Mouse (Mus musculus) CD4-positive naive resting alpha-beta T cell, adult 76 days (primary cell): ENCODE data around the gene Kdm5c. TPM values are rescaled to one million over a fixed set of nuclear protein-coding genes. Genes with fewer than 3 reads are reported as not detected.

Experiments used
- total RNA-seq: library from RNA; stranded (reverse); gene quantifications from one replicate; pipeline ENCODE4 v1.2.4, GENCODE M21; 2023

Gene Kdm5c
- total RNA-seq = 97.7 TPM

DNA sequence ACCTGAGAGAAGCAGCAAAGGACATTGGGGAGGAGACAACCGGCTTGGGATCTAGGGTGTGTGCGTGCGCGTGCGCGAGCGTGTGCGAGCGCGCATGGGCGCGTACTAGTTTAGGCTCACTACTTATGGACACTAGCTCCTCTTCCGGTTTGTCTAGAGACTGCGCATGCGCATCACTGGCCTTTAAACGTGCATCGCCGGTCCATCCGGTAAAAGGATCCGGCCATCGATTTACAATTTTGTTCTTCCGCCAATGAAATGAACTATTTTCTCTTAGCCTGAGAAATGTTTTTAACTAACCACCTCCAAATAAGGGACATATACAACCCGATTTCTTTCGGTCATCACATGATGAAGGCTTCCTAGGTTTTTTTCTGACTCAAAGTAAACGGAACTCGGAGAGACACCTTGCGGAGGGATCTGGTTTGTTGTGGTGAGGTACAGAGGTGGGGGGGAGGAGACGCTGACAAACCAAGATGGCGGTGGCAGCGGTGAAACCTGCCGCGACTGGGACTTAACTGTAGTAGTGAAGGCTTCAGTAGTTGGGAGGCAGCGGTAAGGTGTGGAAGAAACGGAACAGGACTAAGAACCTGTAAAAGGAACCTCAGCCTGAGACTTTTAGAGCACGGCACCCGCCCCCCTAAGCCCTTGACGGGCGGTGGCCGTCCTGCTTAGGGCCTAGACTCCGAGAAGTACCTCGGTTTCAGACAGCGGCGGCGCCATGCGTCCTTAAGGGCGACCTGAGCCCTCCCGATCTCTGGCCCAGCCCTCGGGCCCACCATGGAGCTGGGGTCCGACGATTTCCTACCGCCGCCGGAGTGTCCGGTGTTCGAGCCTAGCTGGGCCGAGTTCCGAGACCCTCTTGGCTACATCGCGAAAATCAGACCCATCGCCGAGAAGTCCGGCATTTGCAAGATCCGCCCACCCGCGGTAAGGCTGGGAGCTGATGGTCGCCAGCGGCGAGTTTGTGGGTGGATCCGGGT, at the start of gene Kdm5c:
Gene Kdm5c (plus strand): TSS at position 240 of the 983 bp plus-strand sequence.

Other genes with a start within 250 kb of the Kdm5c start
- gene Hsd17b10, start 231.2 kb upstream of the Kdm5c start, total RNA-seq = 48.0 TPM
- gene Ribc1, start 216.7 kb upstream of the Kdm5c start, total RNA-seq = 0.76 TPM
- gene Smc1a, start 216.6 kb upstream of the Kdm5c start, total RNA-seq = 132 TPM
- 0.47 TPM for gene Iqsec2, start 88.8 kb upstream of the Kdm5c start, total RNA-seq
- gene Kantr, start 94.5 kb downstream of the Kdm5c start, total RNA-seq = 15.4 TPM
- gene Tspyl2, start 109.4 kb downstream of the Kdm5c start, total RNA-seq = 79.2 TPM
- not detected for gene Gpr173, start 135.7 kb downstream of the Kdm5c start, total RNA-seq